Mouse (Mus musculus): Measurements from ENCODE around the gene Emilin1. TPM values are rescaled to one million over a fixed set of nuclear protein-coding genes. Genes with fewer than 3 reads are reported as not detected.

The Emilin1 gene
- polyA plus RNA-seq, 1 experiment = 55.6 TPM

- Histone ChIP-seq H3K27ac (ENCODE audit: insufficient read depth, low read depth, low read length) (peak overlapping the region; percentile 1; the same call in 1 of the 2 replicates), H3K36me3 (ENCODE audit: control insufficient read depth, insufficient read depth, low read length) (no peaks in the 10 kb centered on the region), H3K4me3 (ENCODE audit: insufficient read depth, low read depth, low read length) (no peak overlapping the region), H3K4me1 (ENCODE audit: control insufficient read depth, insufficient read depth, low read length) (peaks cover 42% of the 10 kb centered on the region), H3K27me3 (replicated peaks; ENCODE audit: control insufficient read depth, insufficient read depth, low read length) (no peaks in the 10 kb centered on the region)
- no peak for DNase-seq
- 66% methylated on average over 5 of the region's 5 CpGs for WGBS
- TF ChIP-seq POLR2A (IDR thresholded peaks at IDR 0.05; ENCODE audit: low read depth, low read length) (no peak), CTCF (conservative IDR thresholded peaks at IDR 0.05; ENCODE audit: insufficient read depth, insufficient read length, low read depth, low read length) (no peak)
Measured at GRCm38 (mm10) chr5:30912156-30912555, 1.0 kb upstream of the Emilin1 start.

GRCm38 (mm10) chr5:30914101-30914635 is 966 bp downstream of the Emilin1 start:
- Histone ChIP-seq H3K36me3 (ENCODE audit: control insufficient read depth, insufficient read depth, low read length) (no peaks in the 10 kb centered on the region), H3K4me3 (ENCODE audit: insufficient read depth, low read depth, low read length) (peak overlapping the region; percentile 54), H3K27ac (ENCODE audit: insufficient read depth, low read depth, low read length) (peak overlapping the region; percentile 81), H3K27me3 (replicated peaks; ENCODE audit: control insufficient read depth, insufficient read depth, low read length) (no peaks in the 10 kb centered on the region), H3K4me1 (ENCODE audit: control insufficient read depth, insufficient read depth, low read length) (peaks cover 29% of the 10 kb centered on the region)
- no peak for DNase-seq
- 57% methylated on average over 7 of the region's 7 CpGs for WGBS
- TF ChIP-seq POLR2A (IDR thresholded peaks at IDR 0.05; ENCODE audit: low read depth, low read length) (no peak), CTCF (conservative IDR thresholded peaks at IDR 0.05; ENCODE audit: insufficient read depth, insufficient read length, low read depth, low read length) (no peak)

- 64% methylated on average over 6 of the region's 6 CpGs for WGBS
- H3K4me3 ChIP-seq (ENCODE audit: insufficient read depth, low read depth, low read length) = peak overlapping the region; percentile 54
- TF ChIP-seq POLR2A (IDR thresholded peaks at IDR 0.05; ENCODE audit: low read depth, low read length) (no peak), CTCF (conservative IDR thresholded peaks at IDR 0.05; ENCODE audit: insufficient read depth, insufficient read length, low read depth, low read length) (no peak)
- no peak for DNase-seq
- peak overlapping the region; percentile 27; the same call in 1 of the 2 replicates for H3K27ac ChIP-seq (ENCODE audit: insufficient read depth, low read depth, low read length)
- no peaks in the 10 kb centered on the region for H3K36me3 ChIP-seq (ENCODE audit: control insufficient read depth, insufficient read depth, low read length)
- H3K4me1 ChIP-seq (ENCODE audit: control insufficient read depth, insufficient read depth, low read length) = peaks cover 23% of the 10 kb centered on the region
- H3K27me3 ChIP-seq (replicated peaks; ENCODE audit: control insufficient read depth, insufficient read depth, low read length) = no peaks in the 10 kb centered on the region
Measured at GRCm38 (mm10) chr5:30914849-30915248, 1.6 kb downstream of the Emilin1 start.

- H3K4me1 ChIP-seq (ENCODE audit: control insufficient read depth, insufficient read depth, low read length) = peaks cover 21% of the 10 kb centered on the region
- DNase-seq = no peak
- 34% methylated on average over 9 of the region's 9 CpGs for WGBS
- no peaks in the 10 kb centered on the region for H3K36me3 ChIP-seq (ENCODE audit: control insufficient read depth, insufficient read depth, low read length)
- TF ChIP-seq POLR2A (IDR thresholded peaks at IDR 0.05; ENCODE audit: low read depth, low read length) (no peak), CTCF (conservative IDR thresholded peaks at IDR 0.05; ENCODE audit: insufficient read depth, insufficient read length, low read depth, low read length) (no peak)
- no peaks in the 10 kb centered on the region for H3K27me3 ChIP-seq (replicated peaks; ENCODE audit: control insufficient read depth, insufficient read depth, low read length)
- H3K27ac ChIP-seq (ENCODE audit: insufficient read depth, low read depth, low read length) = peak overlapping the region; percentile 27
- peak overlapping the region; percentile 8; the same call in 1 of the 2 replicates for H3K4me3 ChIP-seq (ENCODE audit: insufficient read depth, low read depth, low read length)
Measured at GRCm38 (mm10) chr5:30915456-30915855, 2.3 kb downstream of the Emilin1 start.

DNA sequence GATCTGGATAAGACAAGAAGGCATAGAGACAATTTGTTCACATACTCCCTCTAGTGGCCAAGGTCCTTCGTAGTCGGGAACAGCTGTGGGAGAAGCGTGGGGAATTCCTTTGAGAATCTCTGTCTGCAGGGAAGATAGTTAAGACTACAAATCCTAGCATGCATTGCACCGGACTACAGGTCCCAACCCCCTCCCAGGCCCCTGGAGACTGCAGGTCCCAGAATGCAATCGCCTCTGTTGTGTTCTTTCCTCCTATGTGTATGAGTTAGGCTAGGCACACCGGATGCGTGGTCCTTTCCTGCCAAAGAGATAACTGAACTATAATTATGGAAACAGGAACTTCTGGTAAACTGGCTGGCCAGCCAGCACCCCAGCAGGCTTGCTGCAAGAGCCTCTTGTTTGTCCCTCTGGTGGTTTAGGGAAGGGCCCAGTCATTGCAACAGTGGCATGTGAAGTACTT is 2.8 kb downstream of the Emilin1 start:
- H3K36me3 ChIP-seq (ENCODE audit: control insufficient read depth, insufficient read depth, low read length) = no peaks in the 10 kb centered on the region
- WGBS = 4% methylated on average over 7 of the region's 7 CpGs
- no peak overlapping the region for H3K4me3 ChIP-seq (ENCODE audit: insufficient read depth, low read depth, low read length)
- H3K4me1 ChIP-seq (ENCODE audit: control insufficient read depth, insufficient read depth, low read length) = peaks cover 23% of the 10 kb centered on the region
- TF ChIP-seq POLR2A (IDR thresholded peaks at IDR 0.05; ENCODE audit: low read depth, low read length) (peak; percentile 13), CTCF (conservative IDR thresholded peaks at IDR 0.05; ENCODE audit: insufficient read depth, insufficient read length, low read depth, low read length) (peak; percentile 81)
- peak overlapping the region; percentile 59 for H3K27ac ChIP-seq (ENCODE audit: insufficient read depth, low read depth, low read length)
- H3K27me3 ChIP-seq (replicated peaks; ENCODE audit: control insufficient read depth, insufficient read depth, low read length) = no peaks in the 10 kb centered on the region
- peak; percentile 98 for DNase-seq

DNA sequence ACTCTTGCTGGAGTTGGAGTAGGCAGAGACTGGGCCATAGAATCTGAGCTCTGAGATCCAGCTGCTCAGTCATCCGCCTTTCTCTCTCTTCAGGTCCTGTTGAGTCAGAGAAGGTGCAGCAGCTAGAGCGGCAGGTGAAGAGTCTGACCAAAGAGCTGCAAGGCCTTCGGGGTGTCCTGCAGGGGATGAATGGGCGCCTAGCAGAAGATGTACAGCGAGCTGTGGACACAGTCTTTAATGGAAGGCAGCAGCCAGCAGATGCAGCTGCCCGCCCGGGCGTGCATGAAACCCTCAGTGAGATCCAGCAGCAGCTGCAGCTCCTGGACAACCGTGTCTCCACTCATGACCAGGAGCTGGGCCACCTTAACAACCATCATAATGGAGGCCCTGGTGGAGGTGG is 3.6 kb downstream of the Emilin1 start:
- no peak for DNase-seq
- 93% methylated on average over 9 of the region's 9 CpGs for WGBS
- peak overlapping the region; percentile 59 for H3K27ac ChIP-seq (ENCODE audit: insufficient read depth, low read depth, low read length)
- TF ChIP-seq POLR2A (IDR thresholded peaks at IDR 0.05; ENCODE audit: low read depth, low read length) (no peak), CTCF (conservative IDR thresholded peaks at IDR 0.05; ENCODE audit: insufficient read depth, insufficient read length, low read depth, low read length) (no peak)
- H3K36me3 ChIP-seq (ENCODE audit: control insufficient read depth, insufficient read depth, low read length) = no peaks in the 10 kb centered on the region
- no peaks in the 10 kb centered on the region for H3K27me3 ChIP-seq (replicated peaks; ENCODE audit: control insufficient read depth, insufficient read depth, low read length)
- H3K4me3 ChIP-seq (ENCODE audit: insufficient read depth, low read depth, low read length) = no peak overlapping the region
- peaks cover 21% of the 10 kb centered on the region for H3K4me1 ChIP-seq (ENCODE audit: control insufficient read depth, insufficient read depth, low read length)

GRCm38 (mm10) chr5:30917348-30917747 is 4.1 kb downstream of the Emilin1 start:
- Histone ChIP-seq H3K4me3 (ENCODE audit: insufficient read depth, low read depth, low read length) (no peak overlapping the region), H3K4me1 (ENCODE audit: control insufficient read depth, insufficient read depth, low read length) (peaks cover 17% of the 10 kb centered on the region; the same call in 1 of the 2 replicates), H3K27me3 (replicated peaks; ENCODE audit: control insufficient read depth, insufficient read depth, low read length) (no peaks in the 10 kb centered on the region), H3K36me3 (ENCODE audit: control insufficient read depth, insufficient read depth, low read length) (no peaks in the 10 kb centered on the region), H3K27ac (ENCODE audit: insufficient read depth, low read depth, low read length) (no peak overlapping the region)
- no peak for DNase-seq
- no peak for TF ChIP-seq POLR2A (IDR thresholded peaks at IDR 0.05; ENCODE audit: low read depth, low read length)
- TF ChIP-seq CTCF (conservative IDR thresholded peaks at IDR 0.05; ENCODE audit: insufficient read depth, insufficient read length, low read depth, low read length) = no peak
- WGBS = 82% methylated on average over 11 of the region's 11 CpGs
